Mouse (Mus musculus) erythroblast, adult 5-6 weeks (primary cell): Measurements from ENCODE around the gene Htr3a. TPM values are rescaled to one million over a fixed set of nuclear protein-coding genes. Genes with fewer than 3 reads are reported as not detected.

ENCODE experiments used
- ATAC-seq: replicated peaks from 2 replicates; pipeline ENCODE4 v1.8.0; 2016; ENCODE audit warnings: moderate number of reproducible peaks, mild to moderate bottlenecking, moderate TSS enrichment, inconsistent platforms; ENCODE audit not compliant: poor library complexity, low FRiP score, severe bottlenecking
- total RNA-seq, 2 experiments: library from RNA; stranded (forward) in 1 of 2; stranded (reverse) in 1 of 2; fragments of 150-400 nt in 1 of 2; fragments of 200-764, 138-1000 nt in 1 of 2; gene quantifications; 2 replicates each; pipeline versions ENCODE4 v1.2.3 to v1.2.4; 2015 to 2017; ENCODE audit warnings: low replicate concordance in 2 of 2

The Htr3a gene
- total RNA-seq, 2 experiments from 2014 or later: not detected

GRCm38 (mm10) chr9:48856240-48856639 lies 54.7 kb downstream of the Htr3a start:
- no peak for ATAC-seq

GRCm38 (mm10) chr9:48849531-48849930 lies 61.4 kb downstream of the Htr3a start:
- ATAC-seq: no peak

Other genes starting within 250 kb of the Htr3a start
- 1.7 and 2.9 TPM in 2 replicates for gene Zbtb16, start 74.9 kb downstream of the Htr3a start, total RNA-seq (2015; ENCODE audit: low replicate concordance)
- 0.77 and 1.8 TPM in 2 replicates for gene Zbtb16, start 74.9 kb downstream of the Htr3a start, total RNA-seq (2017; ENCODE audit: low replicate concordance)
- gene Htr3b, start 53.9 kb upstream of the Htr3a start, total RNA-seq (2015; ENCODE audit: low replicate concordance): not detected in 2 replicates
- gene Htr3b, start 53.9 kb upstream of the Htr3a start, total RNA-seq (2017; ENCODE audit: low replicate concordance): not detected in 2 replicates
- 2.5 and 6.3 TPM in 2 replicates for gene Usp28, start 74.3 kb upstream of the Htr3a start, total RNA-seq (2015; ENCODE audit: low replicate concordance)
- gene Usp28, start 74.3 kb upstream of the Htr3a start, total RNA-seq (2017; ENCODE audit: low replicate concordance): 3.2 and 4.5 TPM in 2 replicates
- gene Zw10, start 144.5 kb upstream of the Htr3a start, total RNA-seq (2015; ENCODE audit: low replicate concordance): 10.0 and 12.1 TPM in 2 replicates
- gene Zw10, start 144.5 kb upstream of the Htr3a start, total RNA-seq (2017; ENCODE audit: low replicate concordance): 12.8 and 20.6 TPM in 2 replicates
- not detected in 2 replicates for gene Tmprss5, start 170.2 kb upstream of the Htr3a start, total RNA-seq (2015; ENCODE audit: low replicate concordance)
- 0.42 TPM in 1 of 2 replicates, not detected in the other for gene Tmprss5, start 170.2 kb upstream of the Htr3a start, total RNA-seq (2017; ENCODE audit: low replicate concordance)